In the genomic region with DNA sequence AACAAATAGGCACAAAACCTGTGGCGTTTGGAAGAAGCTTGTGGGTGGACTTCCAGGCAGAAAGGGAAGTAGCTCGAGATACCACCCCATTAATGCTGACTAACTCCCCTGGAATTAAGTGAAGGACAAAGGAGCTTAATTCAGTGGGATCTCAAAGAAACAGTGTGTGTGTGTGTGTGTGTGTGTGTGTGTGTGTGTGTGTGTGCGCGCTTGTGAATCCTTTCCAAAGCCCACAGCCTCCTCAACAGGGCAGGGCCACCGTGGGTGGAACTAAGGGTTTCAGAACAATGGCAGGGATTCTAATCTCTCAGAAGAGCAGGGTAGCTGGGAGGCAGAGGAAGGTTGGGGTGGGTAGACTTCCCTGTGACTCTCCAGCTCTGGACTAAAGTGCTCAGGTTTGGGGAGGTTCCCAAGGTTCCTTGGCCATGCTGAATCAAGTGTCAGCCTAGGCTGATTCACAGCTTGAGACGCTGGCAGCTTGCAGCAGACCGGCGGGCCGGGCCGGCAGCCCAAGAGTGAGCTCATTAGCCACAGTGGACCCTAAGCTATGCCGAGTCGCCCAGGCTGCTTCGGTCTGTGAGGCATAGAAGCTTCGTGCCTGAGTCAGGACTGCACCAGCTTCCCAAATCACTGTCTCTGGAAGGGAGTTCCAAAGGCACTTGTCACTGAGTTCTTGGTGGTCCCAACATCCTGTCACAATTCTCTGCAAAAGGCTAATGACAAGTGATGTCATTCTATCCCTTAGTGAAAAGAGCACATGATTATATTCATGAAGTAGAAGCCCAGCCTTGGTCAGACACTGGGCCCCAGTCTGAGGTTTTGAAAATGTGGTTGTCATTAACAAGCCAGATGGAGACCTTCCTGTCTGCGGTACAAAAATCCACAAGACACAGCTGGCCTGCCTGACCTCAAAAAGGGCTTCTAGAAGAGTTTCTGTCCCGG, we compare ENCODE assay signal across 7 mouse cellular contexts. TPM values are rescaled to one million over a fixed set of nuclear protein-coding genes. Genes with fewer than 3 reads are reported as not detected.
DNase-seq lines count a peak whose midpoint lies in the region; ATAC-seq lines count a peak whose summit lies in the region.

No protein-coding gene starts in this region.

- DNase-seq in R1 (ENCODE audit: low read depth, low spot score) = peak; percentile 59
- DNase-seq in cerebellum, adult 11-12 months = peak; percentile 65
- no peak for DNase-seq in testis, postnatal 14 days (ENCODE audit: low spot score)

- WGBS in forebrain, embryonic 15.5 days = 8% methylated on average over 16 of the region's 16 CpGs
- WGBS in kidney, embryonic 15.5 days = 46% methylated on average over 16 of the region's 16 CpGs

- peaks cover 16% of the 10 kb centered on the region for H3K4me1 ChIP-seq in forebrain, embryonic 15.5 days
- H3K4me1 ChIP-seq in kidney, embryonic 15.5 days = peaks cover 35% of the 10 kb centered on the region

- H3K27me3 ChIP-seq in forebrain, embryonic 15.5 days = no peaks in the 10 kb centered on the region
- peaks cover 7% of the 10 kb centered on the region for H3K27me3 ChIP-seq in kidney, embryonic 15.5 days

- H3K4me2 ChIP-seq in forebrain, embryonic 15.5 days (replicated peaks) = no peak overlapping the region
- no peak overlapping the region for H3K4me2 ChIP-seq in kidney, embryonic 15.5 days

- peak; percentile 81 for ATAC-seq in forebrain, embryonic 15.5 days (replicated peaks)
- peak; percentile 59 to 74 for ATAC-seq in hematopoietic stem cell, adult 5-6 weeks (replicated peaks in 1 of 2; ENCODE audit: insufficient read depth in 1 of 2, low FRiP score in 2 of 2, low TSS enrichment in 1 of 2, low read depth in 1 of 2, poor library complexity in 2 of 2, severe bottlenecking in 2 of 2)
- ATAC-seq in kidney, embryonic 15.5 days (replicated peaks; ENCODE audit: low FRiP score) = no peak
- no peak for ATAC-seq in CD4-positive, CD25-positive, alpha-beta regulatory T cell, adult 4 months

- H3K4me3 ChIP-seq in forebrain, embryonic 15.5 days = no peak overlapping the region
- no peak overlapping the region for H3K4me3 ChIP-seq in kidney, embryonic 15.5 days (replicated peaks)

- H3K27ac ChIP-seq in forebrain, embryonic 15.5 days (replicated peaks) = peak overlapping the region; percentile 53
- no peak overlapping the region for H3K27ac ChIP-seq in kidney, embryonic 15.5 days

- H3K9me3 ChIP-seq in forebrain, embryonic 15.5 days = no peaks in the 10 kb centered on the region
- H3K9me3 ChIP-seq in kidney, embryonic 15.5 days (replicated peaks) = no peaks in the 10 kb centered on the region

- H3K9ac ChIP-seq in forebrain, embryonic 15.5 days (replicated peaks) = no peak overlapping the region
- no peak overlapping the region for H3K9ac ChIP-seq in kidney, embryonic 15.5 days

- H3K36me3 ChIP-seq in forebrain, embryonic 15.5 days = no peaks in the 10 kb centered on the region
- no peaks in the 10 kb centered on the region for H3K36me3 ChIP-seq in kidney, embryonic 15.5 days

RNA-seq across cellular contexts. Expression of a gene that starts 59.6 kb away (rescaled TPM):
- polyA plus RNA-seq in forebrain, embryonic 15.5 days (2015; fragmentation: Nextera tagmentation; extraction: Ambion mirVana) = 16.0 and 16.2 TPM in 2 replicates
- total RNA-seq in hematopoietic stem cell, adult 5-6 weeks (2017) = 14.2 and 14.4 TPM in 2 replicates
- polyA plus RNA-seq in kidney, embryonic 15.5 days (2015; fragmentation: Nextera tagmentation; extraction: Ambion mirVana) = 9.3 and 10.1 TPM in 2 replicates
- 10 to 100 TPM; 22.6 to 25.0 TPM for polyA plus RNA-seq in CD4-positive, CD25-positive, alpha-beta regulatory T cell, adult 4 months (2017; shearing (Covaris generic))

Comparison
In these comparisons a context has a peak if more than half of its experiments do, and no peak if none do; other contexts are left out.
1. ATAC-seq: peak in forebrain, embryonic 15.5 days (single experiment) and hematopoietic stem cell, adult 5-6 weeks (2 of 2); none in kidney, embryonic 15.5 days (single experiment) and CD4-positive, CD25-positive, alpha-beta regulatory T cell, adult 4 months (single experiment).